Mouse (Mus musculus): ENCODE data around the gene Rnaseh2a.

DNA sequence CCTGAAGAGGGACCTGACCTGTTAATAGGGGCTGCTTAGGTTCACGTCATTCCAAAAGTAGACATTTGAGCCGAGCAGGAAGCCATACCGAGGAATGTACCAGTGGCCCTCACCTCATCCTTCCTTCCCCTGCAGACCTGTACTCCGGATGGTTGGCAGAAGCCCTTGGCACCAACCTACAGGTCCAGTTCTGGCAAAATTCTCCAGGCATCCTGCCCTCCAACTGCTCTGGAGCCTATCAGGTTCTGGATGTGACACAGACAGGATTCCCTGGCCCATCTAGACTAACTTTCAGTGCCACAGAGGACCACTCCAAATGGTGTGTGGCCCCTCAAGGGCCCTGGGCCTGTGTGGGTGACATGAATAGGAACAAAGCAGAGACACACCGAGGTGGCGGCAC, 59.0 kb downstream of the Rnaseh2a start:
- no peak for TF ChIP-seq POLR2A (IDR thresholded peaks at IDR 0.05; ENCODE audit: control insufficient read depth, low read depth, low read length)
- no peak for TF ChIP-seq CTCF (IDR thresholded peaks at IDR 0.05; ENCODE audit: control insufficient read depth, insufficient read depth, insufficient replicate concordance, low read depth, low read length)
